Mouse (Mus musculus) erythroblast, embryonic 14.5 days (primary cell): ENCODE measurements around the gene Dpp6.

ENCODE experiments used
- GATA1 ChIP-seq: IDR thresholded peaks from 2 replicates; pipeline ENCODE4 v1.6.1; 2012; ENCODE audit warnings: low read length, inconsistent platforms, mixed read lengths
- TAL1 ChIP-seq: IDR thresholded peaks from 3 replicates; pipeline ENCODE4 v1.6.1; 2012; ENCODE audit warnings: low read length, inconsistent platforms, mixed read lengths

- TF ChIP-seq TAL1 (no peak), GATA1 (no peak)
These were observed 640.0 kb downstream of the Dpp6 start for GRCm38 (mm10) chr5:27456981-27457380.
